Comparison of ENCODE assay signal across 9 mouse cellular contexts in the genomic region with DNA sequence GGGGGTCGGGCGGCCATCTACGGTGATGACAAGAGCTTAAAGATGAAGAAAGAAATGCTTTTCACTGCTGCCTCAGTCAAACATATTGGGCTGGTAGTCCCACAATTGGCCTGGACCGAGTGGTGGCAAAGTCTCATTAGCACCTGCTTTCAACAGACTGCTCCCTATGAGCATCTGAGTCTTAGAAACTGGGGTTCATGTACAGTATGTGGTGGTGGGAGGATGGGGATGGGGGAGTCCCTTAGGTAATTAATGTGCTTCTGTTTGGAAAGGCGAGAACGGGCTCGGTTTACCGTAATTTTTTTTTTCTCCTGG.
DNase-seq lines count a peak whose midpoint lies in the region; ATAC-seq and TF ChIP-seq lines count a peak whose summit lies in the region.
"Had no signal": no experiment of that assay in that cellular context is flagged by ENCODE, and none has a peak within 500 bp of the region (broad histone marks: within the 10 kb centered on the region; RNA-seq: fewer than 3 reads in every experiment).

No protein-coding gene starts in this region.

- no peak overlapping the region for H3K9ac ChIP-seq in liver, embryonic 13.5 days
- no peak overlapping the region for H3K9ac ChIP-seq in intestine, embryonic 15.5 days
- peak overlapping the region; percentile 78; the same call in 1 of the 2 replicates for H3K9ac ChIP-seq in neural tube, embryonic 13.5 days

- TF ChIP-seq CTCF in embryonic fibroblast, embryonic 13.5 days (IDR thresholded peaks at IDR 0.05; ENCODE audit: borderline replicate concordance, insufficient read depth, low read length) = no peak
- no peak for TF ChIP-seq CTCF in thymus, adult 2 months (IDR thresholded peaks at IDR 0.05; ENCODE audit: borderline replicate concordance, control insufficient read depth, extremely low read depth, insufficient read depth, low read length, poor library complexity)

- H3K4me1 ChIP-seq in liver, embryonic 13.5 days (replicated peaks) = no peaks in the 10 kb centered on the region
- H3K4me1 ChIP-seq in embryonic fibroblast, embryonic 13.5 days (ENCODE audit: control insufficient read depth, insufficient read depth, low read length) = 0 out of 2 replicates have a peak, but pooled peaks cover 3% of the 10 kb centered on the region
- peaks cover 8% of the 10 kb centered on the region for H3K4me1 ChIP-seq in intestine, embryonic 15.5 days (replicated peaks)
- H3K4me1 ChIP-seq in neural tube, embryonic 13.5 days (replicated peaks) = peaks cover 68% of the 10 kb centered on the region
- H3K4me1 ChIP-seq in thymus, adult 2 months (replicated peaks; ENCODE audit: control insufficient read depth, insufficient read depth, low read length) = peaks cover 7% of the 10 kb centered on the region

- ATAC-seq in liver, embryonic 13.5 days (ENCODE audit: low read depth) = no peak
- ATAC-seq in intestine, embryonic 15.5 days = no peak
- no peak for ATAC-seq in neural tube, embryonic 13.5 days (ENCODE audit: low read depth)
- ATAC-seq in CD4-positive, CD25-positive, alpha-beta regulatory T cell, adult 4 months = no peak
- ATAC-seq: Patski had no signal

- H3K4me3 ChIP-seq in liver, embryonic 13.5 days (replicated peaks) = no peak overlapping the region
- peak overlapping the region; percentile 47 for H3K4me3 ChIP-seq in embryonic fibroblast, embryonic 13.5 days (ENCODE audit: insufficient read depth, low read length)
- peak overlapping the region; percentile 51 for H3K4me3 ChIP-seq in intestine, embryonic 15.5 days (replicated peaks)
- H3K4me3 ChIP-seq in neural tube, embryonic 13.5 days = peak overlapping the region; percentile 64
- no peak overlapping the region for H3K4me3 ChIP-seq in thymus, adult 2 months (ENCODE audit: control insufficient read depth, insufficient read depth, low read length)

- no peaks in the 10 kb centered on the region for H3K36me3 ChIP-seq in liver, embryonic 13.5 days
- no peaks in the 10 kb centered on the region for H3K36me3 ChIP-seq in intestine, embryonic 15.5 days
- no peaks in the 10 kb centered on the region for H3K36me3 ChIP-seq in neural tube, embryonic 13.5 days
- H3K36me3 ChIP-seq in thymus, adult 2 months (ENCODE audit: control insufficient read depth, insufficient read depth, low read length) = no peaks in the 10 kb centered on the region

- no peak overlapping the region for H3K27ac ChIP-seq in liver, embryonic 13.5 days
- H3K27ac ChIP-seq in embryonic fibroblast, embryonic 13.5 days (ENCODE audit: insufficient read depth, low read length) = no peak overlapping the region
- no peak overlapping the region for H3K27ac ChIP-seq in intestine, embryonic 15.5 days
- no peak overlapping the region for H3K27ac ChIP-seq in neural tube, embryonic 13.5 days (replicated peaks)
- no peak overlapping the region for H3K27ac ChIP-seq in thymus, adult 2 months (ENCODE audit: control insufficient read depth, insufficient read depth, low read length)

- 5% methylated on average over 8 of the region's 8 CpGs for WGBS in liver, embryonic 13.5 days (ENCODE audit: insufficient replicate concordance)
- 6% methylated on average over 8 of the region's 8 CpGs for WGBS in intestine, embryonic 15.5 days
- WGBS in neural tube, embryonic 13.5 days = 2% methylated on average over 8 of the region's 8 CpGs
- 6% methylated on average over 8 of the region's 8 CpGs for WGBS in thymus, adult 2 months

- H3K9me3 ChIP-seq in liver, embryonic 13.5 days (replicated peaks) = no peaks in the 10 kb centered on the region
- no peaks in the 10 kb centered on the region for H3K9me3 ChIP-seq in intestine, embryonic 15.5 days
- no peaks in the 10 kb centered on the region for H3K9me3 ChIP-seq in neural tube, embryonic 13.5 days

- peak overlapping the region; percentile 54 for H3K4me2 ChIP-seq in liver, embryonic 13.5 days
- peak overlapping the region; percentile 90 for H3K4me2 ChIP-seq in intestine, embryonic 15.5 days (replicated peaks)
- H3K4me2 ChIP-seq in neural tube, embryonic 13.5 days = peak overlapping the region; percentile 86

- H3K27me3 ChIP-seq in liver, embryonic 13.5 days = peaks cover 90% of the 10 kb centered on the region
- H3K27me3 ChIP-seq in intestine, embryonic 15.5 days (replicated peaks) = peaks cover 74% of the 10 kb centered on the region
- H3K27me3 ChIP-seq in neural tube, embryonic 13.5 days = peaks cover 82% of the 10 kb centered on the region
- peaks cover 2% of the 10 kb centered on the region; the same call in 1 of the 2 replicates for H3K27me3 ChIP-seq in thymus, adult 2 months (ENCODE audit: control insufficient read depth, insufficient read depth, low read length)

- TF ChIP-seq POLR2A in embryonic fibroblast, embryonic 13.5 days (IDR thresholded peaks at IDR 0.05; ENCODE audit: low read depth, low read length) = no peak
- TF ChIP-seq POLR2A in thymus, adult 2 months (IDR thresholded peaks at IDR 0.05; ENCODE audit: control insufficient read depth, extremely low read depth, insufficient read depth, low read length, poor library complexity) = no peak

- no peak for DNase-seq in liver, embryonic 13.5 days
- no peak for DNase-seq in liver
- no peak for DNase-seq in adrenal gland, adult 18-20 months (ENCODE audit: low spot score in 2 of 2)
- no peak for DNase-seq in thymus, adult 2 months

Comparison
In these comparisons a context has a peak if more than half of its experiments do, and no peak if none do; other contexts are left out.
1. H3K4me3 ChIP-seq: peak in embryonic fibroblast, embryonic 13.5 days (single experiment), intestine, embryonic 15.5 days (single experiment) and neural tube, embryonic 13.5 days (single experiment); none in liver, embryonic 13.5 days (single experiment) and thymus, adult 2 months (single experiment).
2. Peak in every context shown above with its lines, with median percentiles within 50 percentile points of each other: H3K4me2 ChIP-seq.